Mouse (Mus musculus) C2C12 (cell line): ENCODE measurements around the gene Gnat3. TPM values are rescaled to one million over a fixed set of nuclear protein-coding genes. Genes with fewer than 3 reads are reported as not detected.

Experiments used
- H3K27me3 ChIP-seq: one replicate; pipeline ENCODE4 v1.6.1; 2011; ENCODE audit not compliant: control insufficient read depth, insufficient read depth, insufficient read length
- H3K36me3 ChIP-seq: one replicate; pipeline ENCODE4 v1.6.1; 2011; ENCODE audit not compliant: control insufficient read depth, insufficient read depth
- H3K4me3 ChIP-seq: one replicate; pipeline ENCODE4 v1.5.1; 2011; ENCODE audit warnings: mild to moderate bottlenecking, control low read depth; ENCODE audit not compliant: poor library complexity, insufficient read depth, severe bottlenecking
- H3K79me2 ChIP-seq: one replicate; pipeline ENCODE4 v1.6.1; 2011; ENCODE audit not compliant: control insufficient read depth, insufficient read depth
- H3K79me3 ChIP-seq: one replicate; pipeline ENCODE4 v1.6.1; 2011; ENCODE audit warnings: low read depth, control low read depth
- H3ac ChIP-seq: one replicate; pipeline ENCODE3; 2011; ENCODE audit warnings: low read depth; ENCODE audit not compliant: control insufficient read depth, insufficient read length
- CEBPB ChIP-seq: IDR thresholded peaks from one replicate; pipeline ENCODE4 v1.6.1; 2011; ENCODE audit warnings: low read depth, mild to moderate bottlenecking, control low read depth, moderate library complexity
- CTCF ChIP-seq: IDR thresholded peaks from one replicate; pipeline ENCODE4 v1.5.1; 2011; ENCODE audit not compliant: control insufficient read depth, insufficient read depth, insufficient read length
- FOSL1 ChIP-seq: IDR thresholded peaks from one replicate; pipeline ENCODE4 v1.8.0; 2011; ENCODE audit warnings: mild to moderate bottlenecking, low read length; ENCODE audit not compliant: poor library complexity, insufficient read depth, severe bottlenecking
- MAX ChIP-seq: IDR thresholded peaks from one replicate; pipeline ENCODE4 v1.6.1; 2011; ENCODE audit warnings: mild to moderate bottlenecking, control low read depth
- MYOD1 ChIP-seq: IDR thresholded peaks from one replicate; pipeline ENCODE4 v1.6.1; 2011; ENCODE audit warnings: low read depth; ENCODE audit not compliant: control insufficient read depth, insufficient read length
- MYOG ChIP-seq: IDR thresholded peaks from one replicate; pipeline ENCODE4 v1.6.1; 2011; ENCODE audit not compliant: control insufficient read depth, insufficient read length; ENCODE audit errors: extremely low read depth
- USF1 ChIP-seq: IDR thresholded peaks from one replicate; pipeline ENCODE4 v1.6.1; 2011; ENCODE audit warnings: low read depth, mild to moderate bottlenecking, control low read depth, moderate library complexity
- polyA plus RNA-seq: library from polyadenylated mRNA; unstranded; fragments of >200 nt; fragmentation: generic; extraction: Trizol; gene quantifications from one replicate; pipeline ENCODE4 v1.2.1, GENCODE M21; 2012; ENCODE audit warnings: missing spikeins

Gnat3 gene
- polyA plus RNA-seq, 1 experiment: not detected

DNA sequence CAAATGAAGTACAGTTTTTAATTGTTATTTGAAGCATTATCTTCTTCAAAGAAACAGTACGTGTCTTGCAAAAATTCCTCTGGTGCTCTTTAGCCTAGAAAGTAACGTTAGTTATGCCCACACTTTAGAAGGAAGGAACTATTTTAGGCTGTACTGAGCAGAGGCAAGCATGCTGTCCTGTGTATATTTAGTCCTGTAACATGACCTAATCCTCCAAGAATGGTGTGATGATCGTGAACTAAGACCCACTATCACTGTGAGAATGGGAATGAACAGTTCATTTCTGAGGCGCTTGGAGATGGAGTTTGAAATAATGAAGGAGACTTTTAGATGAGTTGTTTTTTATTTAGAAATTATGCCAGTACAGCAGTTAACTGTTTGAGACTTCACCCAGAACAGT lies 20.4 kb downstream of the Gnat3 start:
- no peaks in the 10 kb centered on the region for H3K27me3 ChIP-seq
- no peaks in the 10 kb centered on the region for H3K36me3 ChIP-seq
- TF ChIP-seq MYOG (no peak), FOSL1 (no peak), MAX (no peak), CEBPB (no peak), MYOD1 (no peak), USF1 (no peak), CTCF (no peak)
- H3K4me3 ChIP-seq: no peak overlapping the region
- H3K79me3 ChIP-seq: no peaks in the 10 kb centered on the region
- H3ac ChIP-seq: no peak overlapping the region
- H3K79me2 ChIP-seq: no peaks in the 10 kb centered on the region

GRCm38 (mm10) chr5:17984522-17984921 lies 22.2 kb downstream of the Gnat3 start:
- no peak overlapping the region for H3K4me3 ChIP-seq
- H3K79me3 ChIP-seq: no peaks in the 10 kb centered on the region
- H3K36me3 ChIP-seq: no peaks in the 10 kb centered on the region
- TF ChIP-seq MYOD1: peak; percentile 28
- no peak for TF ChIP-seq CEBPB
- TF ChIP-seq USF1: no peak
- H3K27me3 ChIP-seq: no peaks in the 10 kb centered on the region
- H3ac ChIP-seq: no peak overlapping the region
- H3K79me2 ChIP-seq: no peaks in the 10 kb centered on the region

GRCm38 (mm10) chr5:17986611-17987010 lies 24.3 kb downstream of the Gnat3 start:
- TF ChIP-seq MYOG (no peak), USF1 (peak; percentile 76), MAX (no peak), MYOD1 (peak; percentile 85)
- no peaks in the 10 kb centered on the region for H3K36me3 ChIP-seq
- no peaks in the 10 kb centered on the region for H3K79me2 ChIP-seq
- H3K79me3 ChIP-seq: no peaks in the 10 kb centered on the region
- H3K4me3 ChIP-seq: no peak overlapping the region
- H3ac ChIP-seq: no peak overlapping the region
- H3K27me3 ChIP-seq: no peaks in the 10 kb centered on the region

- no peak for TF ChIP-seq MYOD1
- TF ChIP-seq CTCF: no peak
- TF ChIP-seq MYOG: no peak
- TF ChIP-seq MAX: no peak
- TF ChIP-seq FOSL1: no peak
- no peak for TF ChIP-seq USF1
- no peak for TF ChIP-seq CEBPB
- Histone ChIP-seq H3K79me2 (no peaks in the 10 kb centered on the region), H3K36me3 (no peaks in the 10 kb centered on the region), H3K4me3 (no peak overlapping the region), H3K27me3 (no peaks in the 10 kb centered on the region), H3ac (no peak overlapping the region), H3K79me3 (no peaks in the 10 kb centered on the region)
These were observed 28.3 kb downstream of the Gnat3 start for GRCm38 (mm10) chr5:17990618-17991017.

GRCm38 (mm10) chr5:17999570-17999969 lies 37.2 kb downstream of the Gnat3 start:
- Histone ChIP-seq H3ac (no peak overlapping the region), H3K27me3 (no peaks in the 10 kb centered on the region), H3K79me2 (no peaks in the 10 kb centered on the region), H3K79me3 (no peaks in the 10 kb centered on the region), H3K4me3 (no peak overlapping the region), H3K36me3 (no peaks in the 10 kb centered on the region)
- TF ChIP-seq CTCF: no peak
- TF ChIP-seq MYOD1: peak; percentile 64
- no peak for TF ChIP-seq CEBPB

DNA sequence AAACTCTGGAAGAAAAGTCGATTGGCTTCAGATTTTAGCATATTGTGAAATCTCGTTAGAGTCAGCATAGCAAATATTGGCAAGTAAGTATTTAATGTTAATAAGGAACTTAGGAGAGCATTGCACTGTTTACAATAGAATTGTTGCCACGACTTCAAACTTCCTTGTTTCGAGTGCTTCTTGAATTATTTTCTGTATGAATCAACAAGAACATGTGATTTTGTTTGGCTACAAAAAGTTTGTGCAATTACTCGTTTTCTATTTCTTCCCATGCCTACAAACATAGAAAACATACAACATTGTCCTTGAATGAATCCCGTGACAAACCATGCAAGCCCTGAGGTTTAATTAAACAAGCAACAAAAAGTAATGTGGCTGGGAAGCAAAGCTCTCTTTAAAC lies 37.8 kb downstream of the Gnat3 start:
- H3K4me3 ChIP-seq: no peak overlapping the region
- H3K79me2 ChIP-seq: no peaks in the 10 kb centered on the region
- H3K36me3 ChIP-seq: no peaks in the 10 kb centered on the region
- H3K79me3 ChIP-seq: no peaks in the 10 kb centered on the region
- no peaks in the 10 kb centered on the region for H3K27me3 ChIP-seq
- no peak for TF ChIP-seq MYOG
- peak; percentile 27 for TF ChIP-seq CEBPB
- H3ac ChIP-seq: no peak overlapping the region

GRCm38 (mm10) chr5:18001646-18002045 lies 39.3 kb downstream of the Gnat3 start:
- H3K36me3 ChIP-seq: no peaks in the 10 kb centered on the region
- no peaks in the 10 kb centered on the region for H3K79me3 ChIP-seq
- H3ac ChIP-seq: no peak overlapping the region
- H3K27me3 ChIP-seq: no peaks in the 10 kb centered on the region
- TF ChIP-seq FOSL1: no peak
- no peak for TF ChIP-seq USF1
- TF ChIP-seq MYOG: no peak
- no peak for TF ChIP-seq MAX
- TF ChIP-seq MYOD1: no peak
- TF ChIP-seq CEBPB: no peak
- TF ChIP-seq CTCF: no peak
- no peaks in the 10 kb centered on the region for H3K79me2 ChIP-seq
- H3K4me3 ChIP-seq: no peak overlapping the region
